Mouse (Mus musculus): Measurements from ENCODE around the gene Fam110c.
A peak's percentile ranks its signal among the peaks of the same experiment; 100 is the strongest.

Fam110c gene

GRCm38 (mm10) chr12:31116005-31116466 is 42.4 kb downstream of the Fam110c start:
- peak; percentile 78 for DNase-seq

- no peak for DNase-seq
These were observed 46.9 kb downstream of the Fam110c start for GRCm38 (mm10) chr12:31120535-31120934.

GRCm38 (mm10) chr12:31122892-31123622 is 49.4 kb downstream of the Fam110c start:
- no peak for DNase-seq

- no peak for DNase-seq
These were observed 52.4 kb downstream of the Fam110c start for GRCm38 (mm10) chr12:31126071-31126470.

GRCm38 (mm10) chr12:31129548-31129947 is 55.9 kb downstream of the Fam110c start:
- DNase-seq: no peak

All from heart, adult 11 months (tissue).